Mouse (Mus musculus) kidney, postnatal 10 days (tissue): Measurements from ENCODE around the gene Shtn1.
A peak's percentile ranks its signal among the peaks of the same experiment; 100 is the strongest.

Experiments
- DNase-seq: peaks from one replicate; pipeline ENCODE4 v3.0.0; 2021; ENCODE audit warnings: mixed read lengths

Gene Shtn1

DNA sequence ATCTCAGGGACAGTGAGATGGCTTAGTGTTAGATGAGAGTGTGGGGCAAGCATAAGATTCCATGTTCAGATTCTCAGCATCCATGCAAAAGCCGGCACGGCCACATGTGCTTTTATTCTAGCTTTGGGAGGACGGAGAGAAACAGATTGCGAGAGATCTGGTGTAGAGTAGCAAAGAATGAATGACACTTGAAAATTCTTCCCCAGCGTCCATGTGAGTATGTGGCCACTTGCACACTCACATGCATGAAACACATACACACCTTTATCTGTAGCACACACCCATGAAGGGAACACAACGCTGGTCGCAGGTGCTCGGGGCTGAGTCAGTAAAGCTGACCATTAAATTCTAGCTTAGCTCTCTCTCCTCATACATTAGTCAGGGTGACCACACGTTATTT is 24.3 kb downstream of the Shtn1 start:
- DNase-seq: no peak

DNA sequence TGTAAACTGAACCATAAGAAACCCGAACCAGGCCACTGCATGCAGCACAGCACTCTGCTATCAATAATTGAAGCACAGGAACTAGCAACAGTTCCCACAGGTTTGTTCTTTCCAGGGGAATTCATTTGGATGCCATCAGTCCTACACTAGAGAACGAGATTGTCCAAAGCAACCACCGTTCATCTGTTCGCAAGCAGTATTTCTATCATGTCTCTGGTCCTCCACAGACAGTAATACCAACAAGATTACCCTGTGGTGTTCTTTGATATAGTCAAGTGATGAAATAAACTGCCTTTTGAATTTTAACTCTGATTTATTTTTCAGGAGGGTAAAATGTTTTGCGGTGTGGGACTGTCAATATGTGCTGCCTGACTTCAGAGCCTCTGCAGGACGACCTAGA is 27.0 kb downstream of the Shtn1 start:
- DNase-seq: no peak

DNA sequence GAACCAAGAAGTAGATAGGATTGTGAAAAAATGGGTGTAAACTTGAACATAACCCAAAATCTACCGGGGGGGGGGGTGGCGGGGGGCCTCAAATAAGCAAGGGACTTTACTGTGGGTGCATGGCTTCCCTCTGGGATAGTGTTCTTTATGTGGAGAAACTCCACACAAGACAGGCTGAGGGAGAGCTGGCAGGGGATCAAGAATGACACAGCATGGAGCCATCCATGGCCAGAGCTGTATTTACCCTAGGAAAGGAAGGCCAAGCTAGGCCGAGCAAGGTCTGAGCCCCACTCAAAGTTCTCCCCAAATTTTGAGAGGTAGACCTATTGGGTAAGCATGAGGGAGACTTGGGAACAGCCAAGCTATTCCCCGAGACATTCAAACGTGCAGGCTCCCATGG is 28.4 kb downstream of the Shtn1 start:
- DNase-seq: no peak

- no peak for DNase-seq
These were observed 34.8 kb downstream of the Shtn1 start for GRCm38 (mm10) chr19:59041086-59041485.

GRCm38 (mm10) chr19:59038793-59039192 is 37.1 kb downstream of the Shtn1 start:
- no peak for DNase-seq

DNA sequence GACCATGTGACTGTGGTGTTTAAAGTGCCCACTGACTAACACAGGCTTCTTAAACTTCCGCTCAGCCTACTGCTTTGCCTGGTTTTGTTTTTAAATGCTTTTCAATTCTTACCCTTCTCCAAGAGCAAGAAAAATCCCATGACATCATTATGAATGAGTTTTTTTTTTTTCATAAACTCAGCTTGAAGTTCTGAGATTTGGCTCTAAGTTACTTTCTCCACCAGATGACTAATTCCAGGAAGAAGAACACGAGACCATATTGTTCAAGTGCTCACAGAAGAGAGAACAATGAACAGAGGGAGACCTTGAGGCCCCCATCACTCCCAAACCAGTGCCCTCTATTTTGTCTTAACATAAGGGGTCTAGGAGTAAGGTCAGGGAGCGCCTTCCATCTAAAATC is 39.1 kb downstream of the Shtn1 start:
- DNase-seq: no peak

- DNase-seq: no peak
These were observed 42.7 kb downstream of the Shtn1 start for GRCm38 (mm10) chr19:59033241-59033640.

DNA sequence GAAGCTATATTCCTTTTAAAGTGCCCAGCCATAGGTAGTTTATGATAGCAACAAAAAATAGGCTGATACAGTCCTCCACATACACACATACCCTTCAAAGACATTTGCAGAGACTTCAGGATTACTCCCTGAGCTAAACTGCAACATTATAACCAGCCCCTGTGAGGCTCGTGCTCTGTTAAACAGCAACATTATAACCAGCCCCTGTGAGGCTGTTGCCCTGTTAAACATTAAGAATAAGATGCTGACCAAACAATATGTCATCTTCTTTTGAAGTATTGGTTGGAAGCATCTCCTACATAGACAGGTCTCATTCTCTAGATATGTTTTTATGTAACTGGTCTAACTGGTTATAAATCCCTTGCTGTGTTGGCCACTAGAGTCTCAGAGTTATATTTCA is 45.7 kb downstream of the Shtn1 start:
- peak; percentile 17 for DNase-seq

DNA sequence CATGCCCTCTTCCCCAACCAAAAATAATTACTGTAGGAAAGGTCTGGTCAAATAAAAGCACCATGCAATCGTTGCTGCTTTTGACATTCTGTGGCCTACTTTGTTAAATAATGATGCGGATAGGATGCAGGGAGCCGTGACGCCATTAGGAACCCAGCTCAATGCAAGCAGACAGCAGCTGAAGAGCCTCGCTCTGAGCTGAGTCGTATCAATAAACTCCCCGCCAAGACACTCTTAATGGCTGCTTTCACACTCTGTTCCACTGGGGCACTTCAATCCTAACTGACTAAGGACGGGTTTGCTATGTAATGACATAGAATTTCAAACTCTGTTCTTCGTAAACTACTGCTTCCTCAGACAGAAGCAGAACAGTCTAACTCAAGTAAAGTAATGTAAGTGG is 46.9 kb downstream of the Shtn1 start:
- DNase-seq: no peak

- DNase-seq: no peak
These were observed 47.8 kb downstream of the Shtn1 start for GRCm38 (mm10) chr19:59028130-59028529.

- DNase-seq: peak; percentile 38
These were observed 52.0 kb downstream of the Shtn1 start for GRCm38 (mm10) chr19:59023876-59024275.

- DNase-seq: no peak
These were observed 54.3 kb downstream of the Shtn1 start for GRCm38 (mm10) chr19:59021644-59022043.

DNA sequence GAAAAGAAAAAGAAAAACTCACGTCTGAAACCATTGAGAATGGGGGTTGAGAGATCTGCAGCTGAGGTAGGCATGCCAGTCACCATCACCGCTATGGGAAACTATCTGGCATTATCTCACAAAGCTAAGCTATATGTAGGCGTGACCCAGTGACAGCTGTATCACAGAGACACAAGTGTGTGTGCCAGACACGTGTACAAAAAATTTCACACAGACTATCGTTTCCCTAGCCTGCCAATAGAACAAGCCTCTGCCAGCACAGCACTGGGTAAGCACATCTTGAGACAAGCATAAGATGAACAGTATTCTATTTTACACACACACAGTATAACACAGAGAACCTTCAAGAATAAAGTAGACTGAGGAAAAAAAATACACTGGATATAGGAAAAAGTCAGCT is 65.1 kb downstream of the Shtn1 start:
- DNase-seq: no peak

GRCm38 (mm10) chr19:59006577-59007340 is 69.1 kb downstream of the Shtn1 start:
- no peak for DNase-seq

DNA sequence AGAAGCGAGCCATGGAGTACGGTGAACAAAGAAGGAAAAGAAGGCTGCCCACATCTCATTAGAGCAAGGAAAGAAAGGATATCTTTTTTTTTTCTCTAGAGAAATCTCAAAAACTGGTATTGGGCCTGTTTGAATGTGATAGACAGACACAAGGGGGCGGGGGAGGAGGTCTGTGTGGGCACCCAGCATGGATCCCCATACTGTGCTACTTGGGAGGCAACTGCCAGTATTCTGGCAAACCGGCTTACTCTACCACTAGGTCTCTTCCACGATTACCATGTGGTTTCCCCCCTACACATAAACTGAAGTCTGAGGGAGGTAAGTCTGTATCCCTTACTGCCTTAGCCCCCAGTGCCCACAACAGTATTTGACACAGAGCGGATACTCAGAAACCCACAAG is 73.1 kb downstream of the Shtn1 start:
- no peak for DNase-seq

GRCm38 (mm10) chr19:58981571-58981970 is 94.3 kb downstream of the Shtn1 start:
- DNase-seq: no peak

GRCm38 (mm10) chr19:58980056-58980440 is 95.9 kb downstream of the Shtn1 start:
- DNase-seq: no peak

DNA sequence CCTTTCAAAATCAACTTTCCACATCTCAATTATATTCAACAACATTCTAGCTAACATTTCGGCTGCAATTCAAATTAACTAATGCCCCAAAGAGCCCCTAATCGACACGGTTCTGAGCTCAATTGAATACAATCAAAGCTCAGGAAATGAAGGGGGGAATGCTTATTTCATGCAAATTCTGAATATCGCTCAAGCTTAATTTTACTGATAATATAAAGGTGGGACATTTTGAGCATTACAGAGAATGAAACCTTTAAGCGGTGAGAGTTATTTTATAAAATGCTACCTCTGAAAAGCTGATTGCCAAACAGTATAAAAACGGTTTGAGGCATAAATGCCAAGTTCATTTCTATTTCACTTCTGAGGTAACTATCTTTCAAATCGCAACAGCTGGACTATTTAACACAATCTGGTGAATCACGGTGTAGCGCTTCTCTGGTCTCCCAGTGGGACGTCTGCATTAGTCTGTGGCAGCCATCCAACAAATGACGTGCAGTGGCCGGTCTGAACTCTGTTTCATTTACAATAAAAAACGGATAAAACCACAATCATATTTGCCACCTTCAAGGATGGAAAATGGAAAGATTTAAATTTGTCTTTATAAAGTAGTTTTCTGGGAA is 96.4 kb downstream of the Shtn1 start:
- peak; percentile 66 for DNase-seq

DNA sequence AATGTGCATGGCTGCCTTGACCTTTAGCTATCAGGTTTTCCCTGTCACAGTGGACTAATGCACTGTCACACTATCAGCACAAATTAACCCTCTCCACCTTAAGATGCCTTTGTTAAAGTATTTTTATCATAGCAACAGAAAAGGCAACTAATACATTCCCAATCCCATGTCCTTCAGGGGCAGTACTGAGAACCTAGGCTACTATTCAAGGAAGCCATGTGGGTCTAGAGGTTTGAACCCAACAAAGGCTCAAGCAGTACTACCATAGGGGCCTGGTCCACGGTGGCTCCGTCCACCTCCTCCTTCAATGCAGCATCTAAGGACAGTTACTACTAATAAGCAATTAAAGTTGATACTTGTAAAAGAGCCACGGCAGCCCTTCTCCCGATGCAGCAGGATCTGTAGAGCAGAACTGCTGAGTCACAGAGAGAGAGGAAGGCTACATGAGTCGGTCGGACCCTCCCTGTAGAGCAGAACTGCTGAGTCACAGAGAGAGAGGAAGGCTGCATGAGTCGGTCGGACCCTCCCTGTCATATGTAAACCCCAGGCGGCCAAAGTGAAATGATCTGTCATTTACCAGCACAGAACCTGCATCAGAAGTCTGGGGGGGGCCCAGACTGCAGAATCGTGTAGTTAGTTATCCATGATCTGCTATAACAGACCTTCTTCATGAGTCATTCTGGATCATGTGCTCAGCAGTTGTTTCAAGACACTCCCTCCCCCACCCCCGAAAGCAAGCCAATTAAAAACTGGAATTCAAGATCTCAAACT is 97.3 kb downstream of the Shtn1 start:
- DNase-seq: no peak

DNA sequence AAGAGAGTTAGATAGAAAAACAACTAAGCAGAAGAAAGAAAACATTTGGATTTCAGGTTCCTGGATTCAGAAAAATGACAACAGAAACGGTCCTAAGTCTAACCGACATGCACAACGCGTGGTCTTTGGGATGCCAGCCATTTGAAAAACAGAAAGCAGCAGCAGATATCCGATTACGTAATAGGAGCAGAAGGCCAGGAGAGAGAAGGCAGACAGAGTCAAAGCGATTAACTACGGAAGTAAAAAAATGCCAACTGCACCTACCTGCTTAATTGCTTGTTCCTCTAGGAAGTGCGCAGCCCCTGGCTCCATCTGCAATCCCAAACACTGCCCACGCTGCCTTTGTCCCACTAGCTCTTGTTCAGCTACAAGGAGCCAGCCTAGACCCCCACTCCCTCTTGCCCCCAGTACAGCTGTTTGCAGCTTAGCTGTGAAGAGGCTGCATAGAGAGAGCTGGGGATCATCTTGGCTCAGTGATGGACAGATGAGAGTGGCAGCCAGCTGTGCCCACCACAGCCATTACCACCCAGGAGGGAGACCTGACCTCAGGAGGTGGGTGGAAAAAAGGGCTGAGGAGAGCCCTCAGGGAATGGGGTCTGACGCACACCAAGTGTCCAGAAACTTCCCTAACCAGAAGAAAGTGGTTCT is 100.6 kb downstream of the Shtn1 start:
- DNase-seq: no peak

GRCm38 (mm10) chr19:58974126-58974525 is 101.8 kb downstream of the Shtn1 start:
- DNase-seq: no peak

DNA sequence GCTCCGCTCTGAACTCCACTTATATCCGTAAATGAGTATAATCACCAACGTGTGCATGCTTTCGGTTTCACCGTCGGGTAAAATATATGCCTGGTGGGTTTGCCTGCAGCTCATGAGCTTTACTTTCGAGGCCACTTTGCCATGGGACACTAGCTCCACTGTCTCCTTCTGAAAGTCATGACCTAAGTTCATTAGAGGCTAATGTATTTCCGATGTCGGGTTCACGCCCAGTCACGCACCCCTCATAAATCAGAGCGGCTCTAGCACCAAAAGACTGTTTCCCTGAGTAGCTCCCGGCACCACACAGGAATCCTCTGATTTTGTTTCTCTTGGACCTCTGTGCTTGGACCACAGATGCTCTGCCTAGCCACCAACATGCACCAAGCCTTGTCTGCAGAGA is 105.1 kb downstream of the Shtn1 start:
- no peak for DNase-seq

DNA sequence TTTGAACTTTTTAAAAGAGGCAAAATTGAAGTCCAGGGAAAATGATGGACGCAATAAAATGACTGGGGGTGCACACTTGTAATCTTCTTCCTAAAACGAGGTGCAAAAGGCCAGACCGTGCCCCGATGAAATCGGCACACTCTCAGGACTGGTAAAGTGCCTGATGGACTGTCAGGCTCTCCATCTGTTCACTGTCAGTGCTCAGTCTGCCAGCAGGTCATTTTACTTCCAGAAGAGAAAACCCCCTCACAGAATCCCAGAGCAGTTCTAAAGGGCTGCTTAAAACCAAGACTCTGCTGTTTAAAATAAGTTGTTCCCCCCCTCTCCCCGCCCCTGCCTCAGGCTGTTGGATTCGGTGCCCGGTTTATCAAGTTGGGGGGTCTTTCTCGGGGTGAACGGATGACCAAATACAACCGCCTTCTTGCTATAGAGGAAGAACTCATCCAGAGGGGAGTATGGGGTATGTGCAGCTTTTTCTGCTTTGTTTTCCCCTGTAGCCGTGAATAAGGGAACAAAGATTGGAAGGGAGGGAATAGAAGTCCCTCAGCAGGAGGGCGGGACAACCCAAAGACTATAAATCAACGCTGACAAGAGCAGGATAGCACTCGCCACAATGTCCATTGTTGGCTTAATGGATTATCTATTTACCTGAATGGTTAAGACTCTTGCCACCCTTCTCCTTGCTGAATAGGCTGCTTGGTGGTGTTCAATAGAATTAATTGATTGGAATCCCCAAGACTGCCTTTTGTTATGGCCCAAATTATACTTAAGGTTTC is 107.0 kb downstream of the Shtn1 start:
- no peak for DNase-seq
